Mouse (Mus musculus): ENCODE results near the gene Katnb1. TPM values are rescaled to one million over a fixed set of nuclear protein-coding genes. Genes with fewer than 3 reads are reported as not detected.

The Katnb1 gene
- total and polyA plus RNA-seq, 2 experiments from 2014 or later: 8.2 to 10.7 TPM

GRCm38 (mm10) chr8:95046982-95047381 is 34.0 kb upstream of the Katnb1 start:
- no peak overlapping the region for H3K4me2 ChIP-seq (ENCODE audit: low read depth, low read length)
- H3K9me3 ChIP-seq (replicated peaks; ENCODE audit: control insufficient read depth, low read length): no peaks in the 10 kb centered on the region
- no peaks in the 10 kb centered on the region for H3K36me3 ChIP-seq (replicated peaks; ENCODE audit: control insufficient read depth, insufficient read depth, low read length)
- H3K4me1 ChIP-seq (ENCODE audit: control insufficient read depth, insufficient read depth): peaks cover 3% of the 10 kb centered on the region; the same call in 1 of the 2 replicates
- 45% methylated on average over 3 of the region's 3 CpGs for WGBS
- no peaks in the 10 kb centered on the region for H3K27me3 ChIP-seq (ENCODE audit: control insufficient read depth, insufficient read depth, low read length)
- ATAC-seq (ENCODE audit: insufficient read depth, low read depth) (no peak), DNase-seq (ENCODE audit: low spot score) (no peak)
- 0 out of 2 replicates have a peak overlapping the region, but pooled peaks have one; percentile 15 for H3K27ac ChIP-seq (ENCODE audit: low read depth)
- H3K4me3 ChIP-seq (ENCODE audit: low read depth, low read length): no peak overlapping the region
- H3K9ac ChIP-seq (replicated peaks; ENCODE audit: low read depth, low read length): no peak overlapping the region
- TF ChIP-seq CTCF (IDR thresholded peaks at IDR 0.05; ENCODE audit: low read depth) (no peak), EP300 (IDR thresholded peaks at IDR 0.05; ENCODE audit: low read depth) (no peak)

- Histone ChIP-seq H3K4me3 (ENCODE audit: low read depth, low read length) (no peak overlapping the region), H3K27ac (ENCODE audit: low read depth) (no peak overlapping the region), H3K36me3 (replicated peaks; ENCODE audit: control insufficient read depth, insufficient read depth, low read length) (no peaks in the 10 kb centered on the region), H3K4me2 (ENCODE audit: low read depth, low read length) (no peak overlapping the region), H3K9me3 (replicated peaks; ENCODE audit: control insufficient read depth, low read length) (no peaks in the 10 kb centered on the region), H3K4me1 (ENCODE audit: control insufficient read depth, insufficient read depth) (peaks cover 3% of the 10 kb centered on the region; the same call in 1 of the 2 replicates), H3K27me3 (ENCODE audit: control insufficient read depth, insufficient read depth, low read length) (no peaks in the 10 kb centered on the region), H3K9ac (replicated peaks; ENCODE audit: low read depth, low read length) (no peak overlapping the region)
- DNase-seq (ENCODE audit: low spot score) (no peak), ATAC-seq (ENCODE audit: insufficient read depth, low read depth) (no peak)
- WGBS: 63% methylated on average over 6 of the region's 6 CpGs
- TF ChIP-seq CTCF (IDR thresholded peaks at IDR 0.05; ENCODE audit: low read depth) (no peak), EP300 (IDR thresholded peaks at IDR 0.05; ENCODE audit: low read depth) (no peak)
These were observed 32.9 kb upstream of the Katnb1 start for GRCm38 (mm10) chr8:95047884-95048680.

GRCm38 (mm10) chr8:95049636-95050035 is 31.4 kb upstream of the Katnb1 start:
- H3K4me1 ChIP-seq (ENCODE audit: control insufficient read depth, insufficient read depth): peaks cover 3% of the 10 kb centered on the region; the same call in 1 of the 2 replicates
- WGBS: 57% methylated on average over 2 of the region's 2 CpGs
- TF ChIP-seq EP300 (IDR thresholded peaks at IDR 0.05; ENCODE audit: low read depth) (no peak), CTCF (IDR thresholded peaks at IDR 0.05; ENCODE audit: low read depth) (no peak)
- DNase-seq (ENCODE audit: low spot score): no peak
- no peak overlapping the region for H3K4me3 ChIP-seq (ENCODE audit: low read depth, low read length)
- no peak overlapping the region for H3K27ac ChIP-seq (ENCODE audit: low read depth)
- H3K36me3 ChIP-seq (replicated peaks; ENCODE audit: control insufficient read depth, insufficient read depth, low read length): no peaks in the 10 kb centered on the region
- no peaks in the 10 kb centered on the region for H3K27me3 ChIP-seq (ENCODE audit: control insufficient read depth, insufficient read depth, low read length)
- H3K9me3 ChIP-seq (replicated peaks; ENCODE audit: control insufficient read depth, low read length): no peaks in the 10 kb centered on the region
- H3K9ac ChIP-seq (replicated peaks; ENCODE audit: low read depth, low read length): no peak overlapping the region
- no peak for ATAC-seq (ENCODE audit: insufficient read depth, low read depth)
- no peak overlapping the region for H3K4me2 ChIP-seq (ENCODE audit: low read depth, low read length)

- DNase-seq (ENCODE audit: low spot score) (no peak), ATAC-seq (ENCODE audit: insufficient read depth, low read depth) (no peak)
- no peak overlapping the region for H3K4me2 ChIP-seq (ENCODE audit: low read depth, low read length)
- H3K27ac ChIP-seq (ENCODE audit: low read depth): no peak overlapping the region
- H3K9me3 ChIP-seq (replicated peaks; ENCODE audit: control insufficient read depth, low read length): no peaks in the 10 kb centered on the region
- no peak overlapping the region for H3K9ac ChIP-seq (replicated peaks; ENCODE audit: low read depth, low read length)
- TF ChIP-seq EP300 (IDR thresholded peaks at IDR 0.05; ENCODE audit: low read depth): no peak
- no peak for TF ChIP-seq CTCF (IDR thresholded peaks at IDR 0.05; ENCODE audit: low read depth)
- 52% methylated on average over 6 of the region's 6 CpGs for WGBS
- no peaks in the 10 kb centered on the region for H3K36me3 ChIP-seq (replicated peaks; ENCODE audit: control insufficient read depth, insufficient read depth, low read length)
- H3K4me3 ChIP-seq (ENCODE audit: low read depth, low read length): no peak overlapping the region
- no peaks in the 10 kb centered on the region for H3K27me3 ChIP-seq (ENCODE audit: control insufficient read depth, insufficient read depth, low read length)
- no peaks in the 10 kb centered on the region for H3K4me1 ChIP-seq (ENCODE audit: control insufficient read depth, insufficient read depth)
These were observed 26.5 kb upstream of the Katnb1 start for GRCm38 (mm10) chr8:95054438-95054837.

GRCm38 (mm10) chr8:95054927-95055510 is 26.0 kb upstream of the Katnb1 start, which contains the start of gene Drc7:
Gene Drc7, plus strand, starts transcription at chr8:95055103.
- ATAC-seq (ENCODE audit: insufficient read depth, low read depth): 0 out of 2 replicates have a peak, but pooled peaks have one; percentile 44
- DNase-seq (ENCODE audit: low spot score): peak; percentile 45
- Histone ChIP-seq H3K4me1 (ENCODE audit: control insufficient read depth, insufficient read depth) (no peaks in the 10 kb centered on the region), H3K36me3 (replicated peaks; ENCODE audit: control insufficient read depth, insufficient read depth, low read length) (no peaks in the 10 kb centered on the region), H3K4me3 (ENCODE audit: low read depth, low read length) (no peak within 1 kb of the TSS), H3K4me2 (ENCODE audit: low read depth, low read length) (no peak within 1 kb of the TSS), H3K9ac (replicated peaks; ENCODE audit: low read depth, low read length) (no peak within 1 kb of the TSS), H3K27ac (ENCODE audit: low read depth) (no peak within 1 kb of the TSS), H3K9me3 (replicated peaks; ENCODE audit: control insufficient read depth, low read length) (no peaks in the 10 kb centered on the region), H3K27me3 (ENCODE audit: control insufficient read depth, insufficient read depth, low read length) (no peaks in the 10 kb centered on the region)
- 30% methylated on average over 2 of the region's 2 CpGs for WGBS
- TF ChIP-seq EP300 (IDR thresholded peaks at IDR 0.05; ENCODE audit: low read depth) (no peak), CTCF (IDR thresholded peaks at IDR 0.05; ENCODE audit: low read depth) (no peak)
